8 mouse cellular contexts compared by ENCODE assay signal in genomic region chr5:121220732-121221301, GRCm38 (mm10). TPM values are rescaled to one million over a fixed set of nuclear protein-coding genes. Genes with fewer than 3 reads are reported as not detected.
DNase-seq lines count a peak whose midpoint lies in the region; ATAC-seq and TF ChIP-seq lines count a peak whose summit lies in the region.

No protein-coding gene starts in this region.

- no peaks in the 10 kb centered on the region for H3K27me3 ChIP-seq in MEL (ENCODE audit: control insufficient read depth in 1 of 2, insufficient read depth in 2 of 2, low read length in 2 of 2)
- H3K27me3 ChIP-seq in heart, postnatal 0 days (ENCODE audit: control insufficient read depth, insufficient read depth, low read length): no peaks in the 10 kb centered on the region
- H3K27me3 ChIP-seq in stomach, embryonic 16.5 days (ENCODE audit: control insufficient read depth, insufficient read depth, low read length): no peaks in the 10 kb centered on the region

- peak; percentile 63 for DNase-seq in CD4-positive, CD25-positive, alpha-beta regulatory T cell, adult 2 months (ENCODE audit: low read depth, low spot score)
- DNase-seq in MEL (ENCODE audit: low read depth, low spot score): peak; percentile 63
- DNase-seq in embryo, embryonic 9.5 days (ENCODE audit: extremely low spot score): peak; percentile 51
- no peak for DNase-seq in heart, postnatal 0 days (ENCODE audit: low spot score)
- DNase-seq in left cerebral cortex, postnatal 14 days (ENCODE audit: low spot score in 2 of 2): peak; percentile 45

- H3K36me3 ChIP-seq in MEL (ENCODE audit: control insufficient read depth in 1 of 2, insufficient read depth in 2 of 2, low read length in 2 of 2): peaks cover 0 to 20% of the 10 kb centered on the region in 2 experiments; a peak in 2 of 4 replicates
- no peaks in the 10 kb centered on the region for H3K36me3 ChIP-seq in heart, postnatal 0 days (replicated peaks; ENCODE audit: control insufficient read depth, insufficient read depth, low read length)
- no peaks in the 10 kb centered on the region for H3K36me3 ChIP-seq in macrophage (ENCODE audit: inconsistent target)
- no peaks in the 10 kb centered on the region for H3K36me3 ChIP-seq in stomach, embryonic 16.5 days (ENCODE audit: control insufficient read depth, insufficient read depth, low read length)

- TF ChIP-seq RAD21 in MEL (IDR thresholded peaks at IDR 0.05; ENCODE audit: low read depth, low read length): no peak

- H3K27ac ChIP-seq in MEL (ENCODE audit: control insufficient read depth, low read depth, low read length) (peak overlapping the region; percentile 48; the same call in 1 of the 2 replicates), macrophage (no peak overlapping the region)
- peak overlapping the region; percentile 88 for H3K27ac ChIP-seq in heart, postnatal 0 days (ENCODE audit: low read depth)
- H3K27ac ChIP-seq in stomach, embryonic 16.5 days (ENCODE audit: low read length): peak overlapping the region; percentile 80

- WGBS in heart, postnatal 0 days: under 1% methylated on average over 26 of the region's 38 CpGs
- WGBS in macrophage (ENCODE audit: missing documents): 0% methylated on average over 16 of the region's 38 CpGs
- 0% methylated on average over 37 of the region's 38 CpGs for WGBS in stomach, embryonic 16.5 days

- H3K4me3 ChIP-seq in MEL (ENCODE audit: control insufficient read depth in 1 of 2, insufficient read depth in 1 of 2, low read depth in 2 of 2, low read length in 2 of 2) (peak overlapping the region; percentile 73 to 75), macrophage (ENCODE audit: inconsistent target) (peak overlapping the region; percentile 44)
- peak overlapping the region; percentile 95 for H3K4me3 ChIP-seq in heart, postnatal 0 days (ENCODE audit: low read depth, low read length)
- peak overlapping the region; percentile 97 for H3K4me3 ChIP-seq in stomach, embryonic 16.5 days (replicated peaks; ENCODE audit: low read length)

- peaks cover 10 to 12% of the 10 kb centered on the region in 2 experiments for H3K4me1 ChIP-seq in MEL (ENCODE audit: control insufficient read depth in 1 of 2, insufficient read depth in 2 of 2, low read length in 2 of 2)
- peaks cover 14% of the 10 kb centered on the region for H3K4me1 ChIP-seq in heart, postnatal 0 days (ENCODE audit: control insufficient read depth, insufficient read depth)
- peaks cover 13% of the 10 kb centered on the region for H3K4me1 ChIP-seq in stomach, embryonic 16.5 days (ENCODE audit: control insufficient read depth, insufficient read depth, low read length)

- intact Hi-C loops in left cerebral cortex, postnatal 14 days (cut with DNase I): loop anchor here (1.0 to 5.0 kb wide), 2 partner anchors 24 to 46 kb away; no protein-coding TSS in a partner anchor

- H3K4me2 ChIP-seq in heart, postnatal 0 days (ENCODE audit: low read depth, low read length): peak overlapping the region; percentile 90
- H3K4me2 ChIP-seq in stomach, embryonic 16.5 days (ENCODE audit: low read depth, low read length): peak overlapping the region; percentile 72

- peak overlapping the region; percentile 96 for H3K9ac ChIP-seq in MEL (ENCODE audit: control insufficient read depth, low read depth, low read length, poor library complexity, severe bottlenecking)
- peak overlapping the region; percentile 90 for H3K9ac ChIP-seq in heart, postnatal 0 days (replicated peaks; ENCODE audit: low read depth, low read length)
- H3K9ac ChIP-seq in stomach, embryonic 16.5 days (ENCODE audit: low read length): peak overlapping the region; percentile 93

- H3K9me3 ChIP-seq in MEL (replicated peaks; ENCODE audit: insufficient read depth, low read length): no peaks in the 10 kb centered on the region
- no peaks in the 10 kb centered on the region for H3K9me3 ChIP-seq in heart, postnatal 0 days (replicated peaks; ENCODE audit: control insufficient read depth, low read length)
- H3K9me3 ChIP-seq in stomach, embryonic 16.5 days (replicated peaks; ENCODE audit: control insufficient read depth, low read length): no peaks in the 10 kb centered on the region

- TF ChIP-seq POLR2A in MEL (IDR thresholded peaks at IDR 0.05; ENCODE audit: control insufficient read depth in 1 of 2, insufficient read depth in 1 of 2, low read depth in 1 of 2, low read length in 2 of 2, poor library complexity in 1 of 2): no peak

- H3K79me2 ChIP-seq in MEL (ENCODE audit: control insufficient read depth, insufficient read depth, low read length, poor library complexity) (peaks cover 25% of the 10 kb centered on the region), macrophage (ENCODE audit: inconsistent target) (peaks cover 50% of the 10 kb centered on the region)

- no peak for TF ChIP-seq CTCF in MEL (IDR thresholded peaks at IDR 0.05 in 2 of 3, conservative IDR thresholded peaks at IDR 0.05 in 1 of 3; ENCODE audit: control insufficient read depth in 1 of 3, insufficient read depth in 1 of 3, low read depth in 2 of 3, low read length in 3 of 3, poor library complexity in 1 of 3, severe bottlenecking in 1 of 3)
- TF ChIP-seq CTCF in heart, postnatal 0 days (IDR thresholded peaks at IDR 0.05; ENCODE audit: low read depth): no peak

- ATAC-seq in heart, postnatal 0 days (ENCODE audit: insufficient read depth, low read depth): peak; percentile 31; the same call in 1 of the 2 replicates
- peak; percentile 22; the same call in 1 of the 2 replicates for ATAC-seq in stomach, embryonic 16.5 days (ENCODE audit: insufficient read depth, low FRiP score)
- no peak; the same call in 1 of the 2 replicates for ATAC-seq in erythroid progenitor cell, adult 5-6 weeks (replicated peaks; ENCODE audit: low FRiP score, poor library complexity, severe bottlenecking)

- TF ChIP-seq EP300 in MEL (IDR thresholded peaks at IDR 0.05; ENCODE audit: low read depth in 1 of 2, low read length in 2 of 2): no peak
- TF ChIP-seq EP300 in heart, postnatal 0 days (IDR thresholded peaks at IDR 0.05; ENCODE audit: low read depth): no peak

TF ChIP-seq in MEL, 35 proteins besides CTCF, POLR2A, EP300 and RAD21 (continues in another document):
- TF ChIP-seq JUND (IDR thresholded peaks at IDR 0.05; ENCODE audit: low read depth, low read length) (no peak), SIN3A (IDR thresholded peaks at IDR 0.05; ENCODE audit: low read length) (peak; percentile 69; the same call in 1 of the 2 replicates), POLR2AphosphoS2 (IDR thresholded peaks at IDR 0.05; ENCODE audit: low read length) (no peak), ZKSCAN1 (IDR thresholded peaks at IDR 0.05; ENCODE audit: low read depth, low read length) (no peak)

RNA-seq across cellular contexts. Expression of gene Hectd4, which starts 0.8 kb away (rescaled TPM):
- 6.9 and 7.0 TPM in 2 replicates for total RNA-seq in MEL (2012; rRNA removed)
- polyA plus RNA-seq in MEL (2012; ENCODE audit: insufficient read depth in 1 of 2, insufficient read length in 2 of 2, low read depth in 1 of 2, low replicate concordance in 2 of 2, missing spikeins in 1 of 2): 10 to 100 TPM in 1 of 2 experiments, not detected in 1; 10.8 TPM
- 18.8 and 19.5 TPM in 2 replicates for total RNA-seq in heart, postnatal 0 days (2014; rRNA removed; ENCODE audit: low replicate concordance)
- polyA plus RNA-seq in heart, postnatal 0 days (2015; fragmentation: Nextera tagmentation; extraction: Ambion mirVana): 1.8 and 2.0 TPM in 2 replicates
- total RNA-seq in left cerebral cortex, postnatal 14 days (2021): 100 to 1,000 TPM; 223 to 227 TPM
- 100 to 1,000 TPM in 18 of 26 experiments, 10 to 100 TPM in 8; 55.0 to 286 (median 140) TPM for total RNA-seq in macrophage (2018; cell fraction: chromatin; rRNA removed)
- 10 to 100 TPM in 20 of 26 experiments, 1 to 10 TPM in 6; 6.3 to 19.1 (median 13.2) TPM for total RNA-seq in macrophage (2018; cell fraction: cytosol; rRNA removed)
- total RNA-seq in macrophage (2018; cell fraction: nucleus; rRNA removed): 100 to 1,000 TPM in 1 of 26 experiments, 10 to 100 TPM in 25; 21.5 to 102 (median 54.2) TPM
- 5.9 to 7.2 TPM (median 7.2 TPM) in 3 replicates for polyA plus RNA-seq in macrophage (2018)
- 3.7 and 4.1 TPM in 2 replicates for polyA plus RNA-seq in stomach, embryonic 16.5 days (2015; fragmentation: Nextera tagmentation; extraction: Ambion mirVana)
- total RNA-seq in erythroid progenitor cell, adult 5-6 weeks (2015; ENCODE audit: low replicate concordance): 214 and 233 TPM in 2 replicates
- total RNA-seq in erythroid progenitor cell, adult 5-6 weeks (2017; ENCODE audit: low replicate concordance): 286 and 356 TPM in 2 replicates

RNA-seq across cellular contexts. Expression of gene Rpl6, which starts 16.5 kb away (rescaled TPM):
- 2,653 and 2,779 TPM in 2 replicates for total RNA-seq in MEL (2012; rRNA removed)
- polyA plus RNA-seq in MEL (2012; ENCODE audit: insufficient read depth in 1 of 2, insufficient read length in 2 of 2, low read depth in 1 of 2, low replicate concordance in 2 of 2, missing spikeins in 1 of 2): 1,000 to 10,000 TPM in 1 of 2 experiments, 100 to 1,000 TPM in 1; 850 to 2,901 TPM
- total RNA-seq in heart, postnatal 0 days (2014; rRNA removed; ENCODE audit: low replicate concordance): 472 and 482 TPM in 2 replicates
- 287 and 306 TPM in 2 replicates for polyA plus RNA-seq in heart, postnatal 0 days (2015; fragmentation: Nextera tagmentation; extraction: Ambion mirVana)
- total RNA-seq in left cerebral cortex, postnatal 14 days (2021): 100 to 1,000 TPM; 391 to 441 TPM
- 100 to 1,000 TPM in 22 of 26 experiments, 10 to 100 TPM in 4; 88.4 to 255 (median 152) TPM for total RNA-seq in macrophage (2018; cell fraction: chromatin; rRNA removed)
- 100 to 1,000 TPM; 365 to 907 (median 487) TPM for total RNA-seq in macrophage (2018; cell fraction: cytosol; rRNA removed)
- total RNA-seq in macrophage (2018; cell fraction: nucleus; rRNA removed): 100 to 1,000 TPM in 24 of 26 experiments, 10 to 100 TPM in 2; 96.1 to 285 (median 151) TPM
- 531 to 859 TPM (median 846 TPM) in 3 replicates for polyA plus RNA-seq in macrophage (2018)
- 510 and 591 TPM in 2 replicates for polyA plus RNA-seq in stomach, embryonic 16.5 days (2015; fragmentation: Nextera tagmentation; extraction: Ambion mirVana)
- 759 and 847 TPM in 2 replicates for total RNA-seq in erythroid progenitor cell, adult 5-6 weeks (2015; ENCODE audit: low replicate concordance)
- 373 and 474 TPM in 2 replicates for total RNA-seq in erythroid progenitor cell, adult 5-6 weeks (2017; ENCODE audit: low replicate concordance)

RNA-seq across cellular contexts. Expression of gene Ptpn11, which starts 29.6 kb away (rescaled TPM):
- 41.4 and 46.5 TPM in 2 replicates for total RNA-seq in MEL (2012; rRNA removed)
- 10 to 100 TPM; 43.6 to 55.0 TPM for polyA plus RNA-seq in MEL (2012; ENCODE audit: insufficient read depth in 1 of 2, insufficient read length in 2 of 2, low read depth in 1 of 2, low replicate concordance in 2 of 2, missing spikeins in 1 of 2)
- total RNA-seq in heart, postnatal 0 days (2014; rRNA removed; ENCODE audit: low replicate concordance): 45.0 and 45.5 TPM in 2 replicates
- 23.9 and 24.7 TPM in 2 replicates for polyA plus RNA-seq in heart, postnatal 0 days (2015; fragmentation: Nextera tagmentation; extraction: Ambion mirVana)
- 10 to 100 TPM; 79.6 to 84.9 TPM for total RNA-seq in left cerebral cortex, postnatal 14 days (2021)
- total RNA-seq in macrophage (2018; cell fraction: chromatin; rRNA removed): 10 to 100 TPM; 19.4 to 55.1 (median 27.6) TPM
- total RNA-seq in macrophage (2018; cell fraction: cytosol; rRNA removed): 10 to 100 TPM; 31.3 to 51.3 (median 40.8) TPM
- 10 to 100 TPM; 30.4 to 52.2 (median 37.9) TPM for total RNA-seq in macrophage (2018; cell fraction: nucleus; rRNA removed)
- 29.4 to 39.8 TPM (median 36.3 TPM) in 3 replicates for polyA plus RNA-seq in macrophage (2018)
- polyA plus RNA-seq in stomach, embryonic 16.5 days (2015; fragmentation: Nextera tagmentation; extraction: Ambion mirVana): 14.4 and 14.7 TPM in 2 replicates
- 19.3 and 20.9 TPM in 2 replicates for total RNA-seq in erythroid progenitor cell, adult 5-6 weeks (2015; ENCODE audit: low replicate concordance)
- 36.9 and 44.9 TPM in 2 replicates for total RNA-seq in erythroid progenitor cell, adult 5-6 weeks (2017; ENCODE audit: low replicate concordance)

Comparison
In these comparisons a context has a peak if more than half of its experiments do, and no peak if none do; other contexts are left out.
1. H3K4me3 ChIP-seq: peak in every context shown above with its lines; median percentile 97 in stomach, embryonic 16.5 days; 95 in heart, postnatal 0 days; 74 in MEL; 44 in macrophage.
2. RNA of gene Hectd4, which starts 0.8 kb away (total RNA-seq): 214 to 356 TPM in erythroid progenitor cell, adult 5-6 weeks and 223 to 227 TPM in left cerebral cortex, postnatal 14 days; 18.8 to 19.5 TPM in heart, postnatal 0 days and 6.9 to 7.0 TPM in MEL; every median in the first group is over 10 times any median in the second.
3. Peak in every context shown above with its lines, with median percentiles within 50 percentile points of each other: H3K9ac ChIP-seq.